Mouse (Mus musculus): ENCODE results near the gene Nol8.

DNA sequence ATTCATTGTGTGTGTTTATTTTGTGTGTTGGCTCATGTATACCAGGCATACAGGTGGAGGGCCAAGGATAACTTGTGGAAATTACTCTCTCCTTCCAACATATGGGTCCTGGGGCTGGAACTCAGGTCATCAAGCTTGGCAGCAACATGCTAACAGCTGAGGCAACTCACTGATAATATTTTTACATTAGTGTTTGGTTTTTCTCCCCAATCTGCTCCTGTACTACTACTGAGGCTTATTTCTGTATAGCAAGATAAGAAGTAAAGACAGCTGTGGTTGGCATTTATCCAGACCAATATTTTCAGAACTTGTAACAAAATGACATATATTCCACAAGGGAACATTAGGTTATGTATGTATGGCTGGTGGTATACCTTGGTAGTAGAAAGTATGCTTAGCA lies 34.5 kb upstream of the Nol8 start:
- TF ChIP-seq FLI1 (IDR thresholded peaks at IDR 0.05; ENCODE audit: low read length), result no peak
- TF ChIP-seq GATA1 (IDR thresholded peaks at IDR 0.05; ENCODE audit: borderline replicate concordance, low read length), result no peak
